Mouse (Mus musculus) stomach, postnatal 0 days (tissue): ENCODE measurements around the gene Ripor1.

Experiments used
- CTCF ChIP-seq: IDR thresholded peaks from 2 replicates; pipeline ENCODE4 v1.5.1; 2016; ENCODE audit warnings: antibody characterized with exemption, low read depth, mild to moderate bottlenecking, moderate library complexity
- EP300 ChIP-seq: optimal IDR thresholded peaks from 2 replicates; pipeline ENCODE3; 2016; ENCODE audit warnings: antibody characterized with exemption

DNA sequence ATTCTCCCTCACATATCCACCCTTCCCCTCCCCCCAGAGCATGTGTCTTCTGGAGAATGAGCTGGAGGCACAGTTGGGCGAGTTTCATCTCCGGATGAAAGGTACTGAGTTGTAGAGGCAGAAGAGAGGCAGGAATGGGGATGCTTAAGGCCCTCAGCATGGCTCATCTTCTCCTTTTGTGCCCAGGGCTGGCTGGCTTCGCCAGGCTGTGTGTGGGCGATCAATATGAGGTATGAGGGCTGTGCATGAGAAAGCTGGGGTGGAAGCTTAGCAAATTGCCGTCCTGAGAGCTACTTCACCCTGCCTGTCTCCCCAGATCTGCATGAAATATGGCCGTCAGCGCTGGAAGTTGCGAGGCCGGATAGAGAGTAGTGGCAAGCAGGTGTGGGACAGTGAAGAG, 10.9 kb downstream of the Ripor1 start:
- TF ChIP-seq CTCF (no peak), EP300 (no peak)
